Mouse (Mus musculus): ENCODE results near the gene Lrrc8b.

- TF ChIP-seq POLR2A (IDR thresholded peaks at IDR 0.05; ENCODE audit: insufficient read depth, low read length): no peak
- TF ChIP-seq CTCF (IDR thresholded peaks at IDR 0.05; ENCODE audit: low read depth, low read length): no peak
Observed at GRCm38 (mm10) chr5:105464671-105465070, 49.1 kb downstream of the Lrrc8b start.
